Mouse (Mus musculus): ENCODE measurements around the gene Slc25a22. TPM values are rescaled to one million over a fixed set of nuclear protein-coding genes. Genes with fewer than 3 reads are reported as not detected.

The Slc25a22 gene
- polyA plus RNA-seq, 1 experiment from 2014 or later, result 57.4 TPM

DNA sequence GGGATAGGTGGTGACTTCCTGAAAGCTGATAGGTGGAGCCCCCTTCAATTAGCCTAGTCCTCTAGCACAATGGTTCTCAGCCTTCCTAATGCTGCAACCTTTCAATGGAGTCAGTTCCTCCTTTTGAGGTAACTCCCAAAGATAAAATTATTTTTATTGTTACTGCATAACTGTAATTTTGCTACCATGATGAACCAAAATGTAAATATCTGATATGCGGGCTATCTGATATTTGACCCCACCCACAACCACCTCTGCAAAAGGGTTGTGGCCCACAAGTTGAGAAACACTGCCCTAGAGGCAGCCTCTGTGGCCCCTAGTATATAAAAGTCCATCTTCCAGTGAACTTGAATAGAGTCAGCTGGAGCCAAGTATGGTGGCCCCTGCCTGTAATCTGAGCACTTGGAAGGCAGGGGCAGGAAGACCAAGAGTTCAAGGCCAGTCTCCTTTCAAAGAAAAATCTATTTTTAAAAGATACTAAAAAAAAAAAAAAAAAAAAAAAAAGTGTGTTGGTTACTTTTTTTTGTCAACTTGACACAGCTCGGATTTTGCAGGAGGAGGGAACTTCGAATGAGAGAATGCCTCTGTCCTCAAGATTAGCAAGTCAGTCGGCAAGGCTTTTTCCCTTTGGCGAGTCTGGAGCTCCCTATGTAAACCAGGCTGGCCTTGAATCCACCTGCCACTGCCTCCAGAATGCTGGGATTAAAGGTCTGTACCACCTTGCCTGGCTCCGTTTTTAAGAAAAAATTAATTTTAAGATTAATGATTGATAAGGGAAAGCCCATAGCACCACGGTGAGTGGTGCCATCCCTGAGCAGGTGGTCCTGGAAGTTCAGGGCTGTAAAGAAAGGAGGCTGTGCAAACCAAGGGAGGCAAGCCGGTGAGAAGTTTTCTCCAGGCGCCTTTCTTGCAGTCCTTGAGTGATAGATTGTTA lies 47.1 kb downstream of the Slc25a22 start:
- WGBS, result 53% methylated on average over 9 of the region's 9 CpGs
- Histone ChIP-seq H3K4me3 (replicated peaks) (no peak overlapping the region), H3K4me2 (no peak overlapping the region)

GRCm38 (mm10) chr7:141388487-141389109 lies 49.1 kb downstream of the Slc25a22 start:
- 68% methylated on average over 3 of the region's 3 CpGs for WGBS
- H3K27me3 ChIP-seq, result peaks cover 23% of the 10 kb centered on the region
- no peak overlapping the region for H3K27ac ChIP-seq
- H3K4me1 ChIP-seq, result peaks cover 13% of the 10 kb centered on the region
- no peak for ATAC-seq (ENCODE audit: low FRiP score)
- no peaks in the 10 kb centered on the region for H3K36me3 ChIP-seq (replicated peaks)
- H3K9ac ChIP-seq, result no peak overlapping the region
- H3K9me3 ChIP-seq, result no peaks in the 10 kb centered on the region
- no peak overlapping the region for H3K4me3 ChIP-seq (replicated peaks)
- H3K4me2 ChIP-seq, result no peak overlapping the region

More for the DNA sequence above, 47.1 kb downstream of the Slc25a22 start:
- Histone ChIP-seq H3K9ac (no peak overlapping the region), H3K4me1 (peaks cover 13% of the 10 kb centered on the region), H3K36me3 (replicated peaks) (no peaks in the 10 kb centered on the region), H3K27me3 (peaks cover 19% of the 10 kb centered on the region), H3K27ac (no peak overlapping the region), H3K9me3 (no peaks in the 10 kb centered on the region)
- ATAC-seq (ENCODE audit: low FRiP score), result no peak

GRCm38 (mm10) chr7:141387807-141388486 lies 49.7 kb downstream of the Slc25a22 start:
- peaks cover 10% of the 10 kb centered on the region for H3K4me1 ChIP-seq
- H3K27ac ChIP-seq, result no peak overlapping the region
- H3K9ac ChIP-seq, result no peak overlapping the region
- no peak overlapping the region for H3K4me2 ChIP-seq
- H3K27me3 ChIP-seq, result peaks cover 23% of the 10 kb centered on the region
- whole genome bisulfite sequencing, result 59% methylated on average over 2 of the region's 2 CpGs
- H3K9me3 ChIP-seq, result no peaks in the 10 kb centered on the region
- H3K36me3 ChIP-seq (replicated peaks), result no peaks in the 10 kb centered on the region
- H3K4me3 ChIP-seq (replicated peaks), result no peak overlapping the region
- no peak for ATAC-seq (ENCODE audit: low FRiP score)

GRCm38 (mm10) chr7:141381068-141381835 lies 56.4 kb downstream of the Slc25a22 start:
- H3K27me3 ChIP-seq, result peaks cover 14% of the 10 kb centered on the region; the same call in 1 of the 2 replicates
- no peak overlapping the region for H3K9ac ChIP-seq
- H3K36me3 ChIP-seq (replicated peaks), result no peaks in the 10 kb centered on the region
- no peak for ATAC-seq (ENCODE audit: low FRiP score)
- no peak overlapping the region for H3K27ac ChIP-seq
- H3K4me2 ChIP-seq, result no peak overlapping the region
- no peaks in the 10 kb centered on the region for H3K9me3 ChIP-seq
- H3K4me3 ChIP-seq (replicated peaks), result no peak overlapping the region
- H3K4me1 ChIP-seq, result no peaks in the 10 kb centered on the region
- WGBS, result 76% methylated on average over 4 of the region's 4 CpGs

Other genes with a start within 250 kb of the Slc25a22 start
- 79.1 and 89.4 TPM in 2 replicates for gene Hras, start 243.9 kb downstream of the Slc25a22 start, polyA plus RNA-seq (2016; fragmentation: Nextera tagmentation; extraction: Ambion mirVana)
- gene Lrrc56, start 243.7 kb downstream of the Slc25a22 start, polyA plus RNA-seq (2016; fragmentation: Nextera tagmentation; extraction: Ambion mirVana), result 14.2 and 16.0 TPM in 2 replicates
- 3.3 and 3.7 TPM in 2 replicates for gene Lmntd2, start 223.8 kb downstream of the Slc25a22 start, polyA plus RNA-seq (2016; fragmentation: Nextera tagmentation; extraction: Ambion mirVana)
- 35.4 and 38.5 TPM in 2 replicates for gene Rassf7, start 222.0 kb downstream of the Slc25a22 start, polyA plus RNA-seq (2016; fragmentation: Nextera tagmentation; extraction: Ambion mirVana)
- gene Phrf1, start 209.1 kb downstream of the Slc25a22 start, polyA plus RNA-seq (2016; fragmentation: Nextera tagmentation; extraction: Ambion mirVana), result 106 and 107 TPM in 2 replicates
- 0.69 and 0.83 TPM in 2 replicates for gene Irf7, start 171.4 kb downstream of the Slc25a22 start, polyA plus RNA-seq (2016; fragmentation: Nextera tagmentation; extraction: Ambion mirVana)
- not detected in 2 replicates for gene Cdhr5, start 161.1 kb downstream of the Slc25a22 start, polyA plus RNA-seq (2016; fragmentation: Nextera tagmentation; extraction: Ambion mirVana)
- gene Sct, start 158.8 kb downstream of the Slc25a22 start, polyA plus RNA-seq (2016; fragmentation: Nextera tagmentation; extraction: Ambion mirVana), result 0.70 TPM in 1 of 2 replicates, not detected in the other
- gene Drd4, start 145.9 kb downstream of the Slc25a22 start, polyA plus RNA-seq (2016; fragmentation: Nextera tagmentation; extraction: Ambion mirVana), result 0.38 and 0.60 TPM in 2 replicates
- gene Deaf1, start 110.2 kb downstream of the Slc25a22 start, polyA plus RNA-seq (2016; fragmentation: Nextera tagmentation; extraction: Ambion mirVana), result 74.0 and 78.4 TPM in 2 replicates
- gene Tmem80, start 110.2 kb downstream of the Slc25a22 start, polyA plus RNA-seq (2016; fragmentation: Nextera tagmentation; extraction: Ambion mirVana), result 59.9 and 63.6 TPM in 2 replicates
- 1.2 and 1.7 TPM in 2 replicates for gene Eps8l2, start 99.0 kb downstream of the Slc25a22 start, polyA plus RNA-seq (2016; fragmentation: Nextera tagmentation; extraction: Ambion mirVana)
- 397 and 407 TPM in 2 replicates for gene Taldo1, start 45.7 kb downstream of the Slc25a22 start, polyA plus RNA-seq (2016; fragmentation: Nextera tagmentation; extraction: Ambion mirVana)
- gene Gatd1, start 23.8 kb downstream of the Slc25a22 start, polyA plus RNA-seq (2016; fragmentation: Nextera tagmentation; extraction: Ambion mirVana), result 47.0 and 50.0 TPM in 2 replicates
- gene Cend1, start 8.4 kb downstream of the Slc25a22 start, polyA plus RNA-seq (2016; fragmentation: Nextera tagmentation; extraction: Ambion mirVana), result 20.5 and 22.5 TPM in 2 replicates
- 16.9 and 18.8 TPM in 2 replicates for gene Pidd1, start 6.1 kb upstream of the Slc25a22 start, polyA plus RNA-seq (2016; fragmentation: Nextera tagmentation; extraction: Ambion mirVana)
- 950 and 986 TPM in 2 replicates for gene Rplp2, start 9.5 kb upstream of the Slc25a22 start, polyA plus RNA-seq (2016; fragmentation: Nextera tagmentation; extraction: Ambion mirVana)
- gene Pnpla2, start 17.3 kb upstream of the Slc25a22 start, polyA plus RNA-seq (2016; fragmentation: Nextera tagmentation; extraction: Ambion mirVana), result 16.2 and 18.3 TPM in 2 replicates
- 4.0 and 4.3 TPM in 2 replicates for gene Cracr2b, start 23.2 kb upstream of the Slc25a22 start, polyA plus RNA-seq (2016; fragmentation: Nextera tagmentation; extraction: Ambion mirVana)
- 13.9 and 18.2 TPM in 2 replicates for gene Cd151, start 29.5 kb upstream of the Slc25a22 start, polyA plus RNA-seq (2016; fragmentation: Nextera tagmentation; extraction: Ambion mirVana)
- 69.8 and 78.4 TPM in 2 replicates for gene Polr2l, start 37.2 kb upstream of the Slc25a22 start, polyA plus RNA-seq (2016; fragmentation: Nextera tagmentation; extraction: Ambion mirVana)
- gene Tspan4, start 37.3 kb upstream of the Slc25a22 start, polyA plus RNA-seq (2016; fragmentation: Nextera tagmentation; extraction: Ambion mirVana), result 18.8 and 24.2 TPM in 2 replicates
- 24.0 and 24.2 TPM in 2 replicates for gene Chid1, start 102.0 kb upstream of the Slc25a22 start, polyA plus RNA-seq (2016; fragmentation: Nextera tagmentation; extraction: Ambion mirVana)
- 106 and 112 TPM in 2 replicates for gene Ap2a2, start 124.3 kb upstream of the Slc25a22 start, polyA plus RNA-seq (2016; fragmentation: Nextera tagmentation; extraction: Ambion mirVana)
- 0.14 and 0.19 TPM in 2 replicates for gene Muc6, start 217.4 kb upstream of the Slc25a22 start, polyA plus RNA-seq (2016; fragmentation: Nextera tagmentation; extraction: Ambion mirVana)

Measured in forebrain, embryonic 12.5 days (tissue).